Mouse (Mus musculus): ENCODE measurements around the gene Gm8279. TPM values are rescaled to one million over a fixed set of nuclear protein-coding genes. Genes with fewer than 3 reads are reported as not detected.

Gm8279 gene
- polyA plus RNA-seq (2017; shearing (Covaris generic)) = not detected

DNA sequence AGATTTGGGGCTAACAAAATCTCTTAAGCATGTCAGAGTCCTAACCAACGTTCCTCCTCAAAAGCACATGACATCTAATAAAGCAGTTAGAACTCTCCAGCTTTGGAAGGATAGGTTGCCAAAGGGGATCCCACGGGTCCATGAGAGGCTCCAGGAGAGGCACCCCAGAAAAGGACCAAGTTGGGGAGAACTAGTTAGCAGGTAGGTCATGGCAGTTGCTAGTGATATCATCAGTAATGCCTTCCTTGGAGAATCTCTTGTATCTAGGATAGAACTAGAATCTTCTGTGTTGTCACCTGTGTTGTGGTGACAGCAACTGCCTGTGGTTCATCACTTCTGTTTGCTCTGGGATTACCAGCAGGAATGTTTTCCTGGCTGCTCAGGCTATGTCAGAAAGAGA, at the start of gene Gm8279:
Gene Gm8279, plus strand, starts transcription at position 301 of the 400 bp plus-strand sequence.

DNA sequence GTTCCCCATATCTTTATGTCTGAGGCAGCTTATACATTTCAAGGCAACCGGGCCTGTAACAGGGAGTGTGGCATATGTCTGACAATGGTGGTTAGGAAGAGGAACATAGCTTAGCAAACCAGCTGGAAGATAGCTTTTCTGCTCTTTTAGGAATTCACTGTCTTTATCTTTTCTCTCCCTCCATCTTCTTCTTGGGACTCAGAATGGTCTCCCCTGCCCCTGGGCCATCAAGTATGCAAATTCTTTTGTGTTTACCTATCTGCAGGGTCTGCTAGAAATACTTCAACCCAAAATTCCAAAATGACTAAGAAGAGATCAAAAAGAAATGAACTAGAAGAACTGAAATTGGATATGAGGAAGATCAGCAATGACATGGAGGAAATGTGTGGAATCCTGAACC, 32.9 kb downstream of the Gm8279 start, which contains the start of gene Gm3317:
Gene Gm3317, plus strand, starts transcription at position 301 of the 400 bp plus-strand sequence.

DNA sequence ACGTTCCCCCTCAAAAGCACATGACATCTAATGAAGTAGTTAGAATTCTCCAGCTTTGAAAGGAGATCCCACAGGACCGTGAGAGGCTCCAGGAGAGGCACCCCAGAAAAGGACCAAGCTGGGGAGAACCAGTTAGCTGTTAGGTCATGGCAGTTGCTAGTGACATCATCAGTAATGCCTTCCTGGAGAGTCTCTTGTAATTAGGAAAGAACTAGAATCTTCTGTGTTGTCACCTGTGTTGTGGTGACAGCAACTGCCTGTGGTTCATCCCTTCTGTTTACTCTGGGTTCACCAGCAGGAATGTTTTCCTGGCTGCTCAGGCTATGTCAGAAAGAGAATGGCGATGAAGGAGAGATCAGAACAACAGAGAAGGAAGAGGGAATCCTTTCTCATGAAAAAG, 54.2 kb downstream of the Gm8279 start, which contains the start of gene Gm8271:
Gene Gm8271, plus strand, starts transcription at position 301 of the 400 bp plus-strand sequence.

Other genes starting within 250 kb of the Gm8279 start
- not detected for gene Gm3278, start 239.1 kb upstream of the Gm8279 start, polyA plus RNA-seq (2017; shearing (Covaris generic))
- gene Gm8297, start 147.6 kb upstream of the Gm8279 start, polyA plus RNA-seq (2017; shearing (Covaris generic)) = 0.24 TPM
- gene Gm3298, start 115.6 kb upstream of the Gm8279 start, polyA plus RNA-seq (2017; shearing (Covaris generic)) = not detected
- not detected for gene 4930555G01Rik, start 80.9 kb upstream of the Gm8279 start, polyA plus RNA-seq (2017; shearing (Covaris generic))
- gene Gm8281, start 60.5 kb upstream of the Gm8279 start, polyA plus RNA-seq (2017; shearing (Covaris generic)) = 8.3 TPM
- not detected for gene Gm3317, start 33.0 kb downstream of the Gm8279 start, polyA plus RNA-seq (2017; shearing (Covaris generic))
- not detected for gene Gm8271, start 54.3 kb downstream of the Gm8279 start, polyA plus RNA-seq (2017; shearing (Covaris generic))
- not detected for gene Gm3526, start 129.1 kb downstream of the Gm8279 start, polyA plus RNA-seq (2017; shearing (Covaris generic))
- not detected for gene Gm3542, start 203.4 kb downstream of the Gm8279 start, polyA plus RNA-seq (2017; shearing (Covaris generic))

Data from activated CD4-positive, CD25-positive, alpha-beta regulatory T cell, adult 9 weeks (primary cell).